Mouse (Mus musculus): ENCODE measurements at regions not wholly inside any gene's neighbourhood (a gene's known extent, or its start where the extent isn't known, plus 50 kb on each side); places are given as distances from the start of the nearest gene placed in this dataset.

DNA sequence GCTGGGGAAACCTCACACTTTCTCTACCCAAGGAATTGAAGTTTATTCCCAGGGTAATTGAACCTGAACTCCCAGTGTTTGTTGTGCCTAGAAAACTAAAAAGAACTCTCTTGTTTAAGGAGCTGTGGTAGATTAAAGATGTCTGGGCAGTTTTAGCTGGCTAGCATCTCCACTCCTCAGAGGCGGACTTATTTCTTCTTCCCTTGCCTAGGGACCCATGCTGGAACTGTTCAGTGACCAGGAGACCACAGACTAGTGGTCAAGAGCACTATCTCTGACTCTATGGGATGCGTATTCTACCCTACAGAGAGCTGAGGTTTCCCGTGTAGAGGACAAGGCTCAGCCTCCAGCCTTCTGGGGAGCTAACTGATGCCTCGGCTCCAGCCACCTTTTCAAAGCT lies 274.3 kb downstream of the Zfp704 start:
- ATAC-seq (replicated peaks; ENCODE audit: insufficient number of reproducible peaks, low FRiP score, low TSS enrichment, poor library complexity, severe bottlenecking) = no peak

Data from monocyte, adult 5-6 weeks (primary cell).